Mouse (Mus musculus) embryonic facial prominence, embryonic 12.5 days (tissue): ENCODE results near the gene Znrf4. TPM values are rescaled to one million over a fixed set of nuclear protein-coding genes. Genes with fewer than 3 reads are reported as not detected.

ENCODE experiments used
- ATAC-seq: fragments of 200-750 bp; cut with Nextera tagmentation; 2 replicates; pipeline ENCODE4 v1.8.0; 2017; ENCODE audit not compliant: insufficient number of reproducible peaks, insufficient read depth, low FRiP score, low TSS enrichment
- H3K27ac ChIP-seq: fragments of 300-500 bp; sonication (generic); 2 replicates; pipeline ENCODE4 v1.5.1; 2016; ENCODE audit warnings: mild to moderate bottlenecking
- H3K27me3 ChIP-seq: fragments of 300-500 bp; sonication (generic); 2 replicates; pipeline ENCODE4 v1.6.1; 2016; ENCODE audit warnings: mild to moderate bottlenecking, moderate library complexity
- H3K36me3 ChIP-seq: fragments of 300-500 bp; sonication (generic); 2 replicates; pipeline ENCODE4 v1.6.1; 2016; ENCODE audit warnings: mild to moderate bottlenecking
- H3K4me1 ChIP-seq: fragments of 300-500 bp; sonication (generic); 2 replicates; pipeline ENCODE4 v1.6.1; 2016
- H3K4me2 ChIP-seq: fragments of 300-500 bp; sonication (generic); replicated peaks from 2 replicates; pipeline ENCODE4 v1.6.1; 2016; ENCODE audit warnings: mild to moderate bottlenecking, moderate library complexity
- H3K4me3 ChIP-seq: fragments of 300-500 bp; sonication (generic); 2 replicates; pipeline ENCODE4 v1.5.1; 2016; ENCODE audit warnings: mild to moderate bottlenecking
- H3K9ac ChIP-seq: fragments of 300-500 bp; sonication (generic); 2 replicates; pipeline ENCODE4 v1.6.1; 2016; ENCODE audit warnings: mild to moderate bottlenecking, moderate library complexity
- H3K9me3 ChIP-seq: fragments of 300-500 bp; sonication (generic); 2 replicates; pipeline ENCODE4 v1.6.1; 2016; ENCODE audit warnings: mild to moderate bottlenecking, moderate library complexity
- WGBS: fragments of 180-500 bp; shearing (Covaris S2); methylation state at CpG from one replicate; pipeline ENCODE4 v1.1.7; 2016; 5-methylcytosine and 5-hydroxymethylcytosine counted together
- polyA plus RNA-seq: library from polyadenylated mRNA; unstranded; fragments of >200 nt; fragmentation: Nextera tagmentation; extraction: Ambion mirVana; gene quantifications from 2 replicates; pipeline ENCODE4 v1.2.1, GENCODE M21; 2016

The Znrf4 gene
- polyA plus RNA-seq, 1 experiment from 2014 or later, result not detected

GRCm38 (mm10) chr17:56479358-56479757 lies 32.9 kb downstream of the Znrf4 start:
- 15% methylated on average over 6 of the region's 6 CpGs for WGBS
- no peak overlapping the region for H3K4me3 ChIP-seq
- no peak overlapping the region for H3K27ac ChIP-seq
- ATAC-seq, result no peak
- H3K9ac ChIP-seq, result no peak overlapping the region
- H3K9me3 ChIP-seq, result no peaks in the 10 kb centered on the region
- peaks cover 16% of the 10 kb centered on the region for H3K27me3 ChIP-seq
- H3K4me1 ChIP-seq, result peaks cover 10% of the 10 kb centered on the region
- H3K36me3 ChIP-seq, result no peaks in the 10 kb centered on the region
- H3K4me2 ChIP-seq, result no peak overlapping the region

GRCm38 (mm10) chr17:56478191-56478611 lies 34.0 kb downstream of the Znrf4 start:
- Histone ChIP-seq H3K4me2 (no peak overlapping the region), H3K4me1 (peaks cover 22% of the 10 kb centered on the region), H3K36me3 (no peaks in the 10 kb centered on the region), H3K9ac (no peak overlapping the region), H3K4me3 (no peak overlapping the region), H3K27ac (no peak overlapping the region), H3K9me3 (no peaks in the 10 kb centered on the region), H3K27me3 (peaks cover 27% of the 10 kb centered on the region)
- WGBS, result 66% methylated on average over 11 of the region's 11 CpGs
- ATAC-seq, result no peak

- no peak overlapping the region for H3K4me2 ChIP-seq
- no peaks in the 10 kb centered on the region for H3K36me3 ChIP-seq
- no peaks in the 10 kb centered on the region for H3K9me3 ChIP-seq
- peaks cover 34% of the 10 kb centered on the region for H3K27me3 ChIP-seq
- 77% methylated on average over 19 of the region's 19 CpGs for WGBS
- H3K27ac ChIP-seq, result no peak overlapping the region
- no peak for ATAC-seq
- H3K4me3 ChIP-seq, result no peak overlapping the region
- H3K9ac ChIP-seq, result no peak overlapping the region
- peaks cover 31% of the 10 kb centered on the region for H3K4me1 ChIP-seq
These were observed 34.9 kb downstream of the Znrf4 start for GRCm38 (mm10) chr17:56477191-56477818.

GRCm38 (mm10) chr17:56476402-56476752 lies 35.9 kb downstream of the Znrf4 start, which contains the start of gene Ptprs:
Gene Ptprs, minus strand, starts transcription at chr17:56476483.
- Histone ChIP-seq H3K4me1 (peaks cover 34% of the 10 kb centered on the region), H3K4me2 (peak within 1 kb of the TSS; percentile 97), H3K27me3 (peaks cover 41% of the 10 kb centered on the region), H3K9me3 (no peaks in the 10 kb centered on the region), H3K4me3 (peak within 1 kb of the TSS; percentile 87), H3K9ac (peak within 1 kb of the TSS; percentile 87), H3K27ac (peak within 1 kb of the TSS; percentile 84), H3K36me3 (no peaks in the 10 kb centered on the region)
- WGBS, result 0% methylated on average over 27 of the region's 27 CpGs
- ATAC-seq, result peak; percentile 63

GRCm38 (mm10) chr17:56475584-56476401 lies 36.4 kb downstream of the Znrf4 start:
- Histone ChIP-seq H3K36me3 (no peaks in the 10 kb centered on the region), H3K9me3 (no peaks in the 10 kb centered on the region), H3K27me3 (peaks cover 47% of the 10 kb centered on the region), H3K9ac (peak overlapping the region; percentile 87), H3K4me3 (peak overlapping the region; percentile 87), H3K4me1 (peaks cover 39% of the 10 kb centered on the region), H3K27ac (peak overlapping the region; percentile 84), H3K4me2 (peak overlapping the region; percentile 97)
- peak; percentile 25 for ATAC-seq
- WGBS, result under 1% methylated on average over 63 of the region's 66 CpGs

- H3K27ac ChIP-seq, result peak overlapping the region; percentile 84
- H3K9me3 ChIP-seq, result no peaks in the 10 kb centered on the region
- H3K36me3 ChIP-seq, result no peaks in the 10 kb centered on the region
- H3K4me2 ChIP-seq, result peak overlapping the region; percentile 97
- peak overlapping the region; percentile 87 for H3K4me3 ChIP-seq
- peaks cover 47% of the 10 kb centered on the region for H3K4me1 ChIP-seq
- H3K27me3 ChIP-seq, result peaks cover 52% of the 10 kb centered on the region
- H3K9ac ChIP-seq, result peak overlapping the region; percentile 87
- ATAC-seq, result no peak
- 1% methylated on average over 24 of the region's 24 CpGs for WGBS
These were observed 37.2 kb downstream of the Znrf4 start for GRCm38 (mm10) chr17:56474831-56475581.

GRCm38 (mm10) chr17:56474311-56474830 lies 37.9 kb downstream of the Znrf4 start:
- Histone ChIP-seq H3K4me2 (peak overlapping the region; percentile 97), H3K4me1 (peaks cover 53% of the 10 kb centered on the region), H3K27me3 (peaks cover 52% of the 10 kb centered on the region), H3K4me3 (peak overlapping the region; percentile 87), H3K27ac (no peak overlapping the region), H3K9ac (peak overlapping the region; percentile 87), H3K36me3 (no peaks in the 10 kb centered on the region), H3K9me3 (no peaks in the 10 kb centered on the region)
- WGBS, result 4% methylated on average over 32 of the region's 32 CpGs
- ATAC-seq, result no peak

GRCm38 (mm10) chr17:56473611-56473905 lies 38.7 kb downstream of the Znrf4 start:
- peak overlapping the region; percentile 97 for H3K4me2 ChIP-seq
- H3K4me3 ChIP-seq, result peak overlapping the region; percentile 87
- peaks cover 52% of the 10 kb centered on the region for H3K27me3 ChIP-seq
- no peak overlapping the region for H3K27ac ChIP-seq
- peaks cover 3% of the 10 kb centered on the region; the same call in 1 of the 2 replicates for H3K36me3 ChIP-seq
- peak overlapping the region; percentile 87 for H3K9ac ChIP-seq
- WGBS, result 3% methylated on average over 11 of the region's 11 CpGs
- ATAC-seq, result no peak
- H3K9me3 ChIP-seq, result no peaks in the 10 kb centered on the region
- H3K4me1 ChIP-seq, result peaks cover 61% of the 10 kb centered on the region

GRCm38 (mm10) chr17:56472733-56473610 lies 39.3 kb downstream of the Znrf4 start:
- WGBS, result 4% methylated on average over 50 of the region's 50 CpGs
- ATAC-seq, result no peak
- Histone ChIP-seq H3K9ac (peak overlapping the region; percentile 87), H3K4me2 (peak overlapping the region; percentile 97), H3K9me3 (no peaks in the 10 kb centered on the region), H3K36me3 (peaks cover 4% of the 10 kb centered on the region; the same call in 1 of the 2 replicates), H3K4me1 (peaks cover 67% of the 10 kb centered on the region), H3K4me3 (peak overlapping the region; percentile 87), H3K27ac (no peak overlapping the region), H3K27me3 (peaks cover 52% of the 10 kb centered on the region)

GRCm38 (mm10) chr17:56472121-56472520 lies 40.1 kb downstream of the Znrf4 start:
- no peak for ATAC-seq
- Histone ChIP-seq H3K4me2 (peak overlapping the region; percentile 97), H3K27me3 (peaks cover 50% of the 10 kb centered on the region), H3K36me3 (peaks cover 4% of the 10 kb centered on the region; the same call in 1 of the 2 replicates), H3K9ac (no peak overlapping the region), H3K4me3 (peak overlapping the region; percentile 87), H3K27ac (no peak overlapping the region), H3K9me3 (no peaks in the 10 kb centered on the region), H3K4me1 (peaks cover 76% of the 10 kb centered on the region)
- 10% methylated on average over 16 of the region's 16 CpGs for WGBS

GRCm38 (mm10) chr17:56471136-56471535 lies 41.1 kb downstream of the Znrf4 start:
- Histone ChIP-seq H3K4me3 (no peak overlapping the region), H3K4me2 (no peak overlapping the region), H3K9ac (no peak overlapping the region), H3K27ac (no peak overlapping the region), H3K36me3 (peaks cover 4% of the 10 kb centered on the region; the same call in 1 of the 2 replicates), H3K27me3 (peaks cover 47% of the 10 kb centered on the region), H3K4me1 (peaks cover 82% of the 10 kb centered on the region), H3K9me3 (no peaks in the 10 kb centered on the region)
- no peak for ATAC-seq
- 74% methylated on average over 5 of the region's 5 CpGs for WGBS
